Mouse (Mus musculus): Measurements from ENCODE around the gene Fam222b.

GRCm38 (mm10) chr11:78180081-78180761, 85.8 kb downstream of the Fam222b start:
- TF ChIP-seq CTCF (IDR thresholded peaks at IDR 0.05; ENCODE audit: extremely low read depth, insufficient read depth, insufficient read length, insufficient replicate concordance), result no peak
- no peak for TF ChIP-seq POLR2A (IDR thresholded peaks at IDR 0.05; ENCODE audit: low read depth, low read length)

Measured in spleen, adult 2 months (tissue).